17 mouse cellular contexts compared by ENCODE assay signal in genomic region chr13:37512781-37513180, GRCm38 (mm10).
DNase-seq lines count a peak whose midpoint lies in the region; ATAC-seq lines count a peak whose summit lies in the region.
"Had no signal": no experiment of that assay in that cellular context is flagged by ENCODE, and none has a peak within 500 bp of the region (broad histone marks: within the 10 kb centered on the region; RNA-seq: fewer than 3 reads in every experiment).

No protein-coding gene starts in this region.

- no peak overlapping the region for H3K9ac ChIP-seq in forebrain, embryonic 14.5 days (ENCODE audit: low read length)
- no peak overlapping the region for H3K9ac ChIP-seq in hindbrain, embryonic 13.5 days
- H3K9ac ChIP-seq in hindbrain, embryonic 14.5 days: no peak overlapping the region
- H3K9ac ChIP-seq in lung, embryonic 16.5 days (ENCODE audit: low read length): no peak overlapping the region
- no peak overlapping the region for H3K9ac ChIP-seq in midbrain, embryonic 15.5 days

- DNase-seq in forebrain, embryonic 10.5 days (ENCODE audit: extremely low spot score, low spot score): no peak
- no peak for DNase-seq in forebrain, embryonic 14.5 days (ENCODE audit: low spot score)
- DNase-seq in hindbrain, embryonic 14.5 days (ENCODE audit: low spot score): no peak
- DNase-seq in lung, postnatal 36 days: no peak
- DNase-seq: cerebellum, postnatal 25 days; gastrocnemius, postnatal 25 days; heart, postnatal 36 days; kidney, postnatal 25 days; right cerebral cortex, postnatal 4 days; thymus, postnatal 25 days had no signal

- 79% methylated on average over 3 of the region's 3 CpGs for WGBS in forebrain, embryonic 10.5 days
- WGBS in forebrain, embryonic 14.5 days: 73% methylated on average over 3 of the region's 3 CpGs
- WGBS in hindbrain, embryonic 13.5 days: 77% methylated on average over 3 of the region's 3 CpGs
- 72% methylated on average over 3 of the region's 3 CpGs for WGBS in hindbrain, embryonic 14.5 days
- WGBS in lung, embryonic 16.5 days: 43% methylated on average over 3 of the region's 3 CpGs
- WGBS in midbrain, embryonic 15.5 days: 73% methylated on average over 3 of the region's 3 CpGs

- no peaks in the 10 kb centered on the region for H3K36me3 ChIP-seq in forebrain, embryonic 10.5 days (replicated peaks)
- H3K36me3 ChIP-seq in forebrain, embryonic 14.5 days (ENCODE audit: control insufficient read depth, insufficient read depth, low read length): no peaks in the 10 kb centered on the region
- no peaks in the 10 kb centered on the region for H3K36me3 ChIP-seq in hindbrain, embryonic 13.5 days
- no peaks in the 10 kb centered on the region for H3K36me3 ChIP-seq in hindbrain, embryonic 14.5 days (replicated peaks; ENCODE audit: control insufficient read depth, insufficient read depth)
- no peaks in the 10 kb centered on the region for H3K36me3 ChIP-seq in lung, embryonic 16.5 days (ENCODE audit: control insufficient read depth, insufficient read depth, low read length)
- no peaks in the 10 kb centered on the region for H3K36me3 ChIP-seq in midbrain, embryonic 15.5 days (replicated peaks)

- peak overlapping the region; percentile 87; the same call in 1 of the 2 replicates for H3K27ac ChIP-seq in forebrain, embryonic 10.5 days
- no peak overlapping the region for H3K27ac ChIP-seq in forebrain, embryonic 14.5 days (ENCODE audit: low read depth, low read length)
- H3K27ac ChIP-seq in hindbrain, embryonic 13.5 days: 0 out of 2 replicates have a peak overlapping the region, but pooled peaks have one; percentile 1
- no peak overlapping the region for H3K27ac ChIP-seq in hindbrain, embryonic 14.5 days
- H3K27ac ChIP-seq in lung, embryonic 16.5 days (ENCODE audit: low read length): peak overlapping the region; percentile 28
- H3K27ac ChIP-seq in midbrain, embryonic 15.5 days: peak overlapping the region; percentile 21; the same call in 1 of the 2 replicates
- H3K27ac ChIP-seq: macrophage had no signal

- peaks cover 57% of the 10 kb centered on the region for H3K4me1 ChIP-seq in forebrain, embryonic 10.5 days
- H3K4me1 ChIP-seq in forebrain, embryonic 14.5 days (ENCODE audit: control insufficient read depth, insufficient read depth, low read length): peaks cover 19% of the 10 kb centered on the region
- H3K4me1 ChIP-seq in hindbrain, embryonic 13.5 days (replicated peaks): peaks cover 36% of the 10 kb centered on the region
- H3K4me1 ChIP-seq in hindbrain, embryonic 14.5 days (replicated peaks; ENCODE audit: control insufficient read depth, insufficient read depth, low read length): peaks cover 19% of the 10 kb centered on the region
- peaks cover 39% of the 10 kb centered on the region for H3K4me1 ChIP-seq in lung, embryonic 16.5 days (replicated peaks; ENCODE audit: control insufficient read depth, insufficient read depth, low read length)
- H3K4me1 ChIP-seq in midbrain, embryonic 15.5 days: peaks cover 32% of the 10 kb centered on the region

- no peak overlapping the region for H3K4me3 ChIP-seq in forebrain, embryonic 10.5 days
- no peak overlapping the region for H3K4me3 ChIP-seq in forebrain, embryonic 14.5 days (ENCODE audit: low read depth, low read length)
- H3K4me3 ChIP-seq in hindbrain, embryonic 13.5 days: no peak overlapping the region
- H3K4me3 ChIP-seq in hindbrain, embryonic 14.5 days (replicated peaks; ENCODE audit: low read length): no peak overlapping the region
- no peak overlapping the region for H3K4me3 ChIP-seq in lung, embryonic 16.5 days (ENCODE audit: low read length)
- H3K4me3 ChIP-seq in midbrain, embryonic 15.5 days: no peak overlapping the region

- no peak for ATAC-seq in forebrain, embryonic 14.5 days
- ATAC-seq in hindbrain, embryonic 13.5 days (ENCODE audit: low FRiP score): no peak
- no peak for ATAC-seq in hindbrain, embryonic 14.5 days (ENCODE audit: low FRiP score)
- no peak for ATAC-seq in lung, embryonic 16.5 days (ENCODE audit: low read depth)
- no peak for ATAC-seq in midbrain, embryonic 15.5 days (replicated peaks)
- ATAC-seq in erythroblast, adult 5-6 weeks (replicated peaks; ENCODE audit: low FRiP score, poor library complexity, severe bottlenecking): no peak
- ATAC-seq: inflammation-experienced regulatory T-cells, adult 6 months had no signal

- peaks cover 28% of the 10 kb centered on the region for H3K27me3 ChIP-seq in forebrain, embryonic 10.5 days (ENCODE audit: poor library complexity, severe bottlenecking)
- no peaks in the 10 kb centered on the region for H3K27me3 ChIP-seq in forebrain, embryonic 14.5 days (replicated peaks; ENCODE audit: control insufficient read depth, insufficient read depth, low read length)
- no peaks in the 10 kb centered on the region for H3K27me3 ChIP-seq in hindbrain, embryonic 13.5 days
- H3K27me3 ChIP-seq in hindbrain, embryonic 14.5 days (ENCODE audit: control insufficient read depth, insufficient read depth, low read length): no peaks in the 10 kb centered on the region
- H3K27me3 ChIP-seq in lung, embryonic 16.5 days (ENCODE audit: control insufficient read depth, insufficient read depth, low read depth, low read length): no peaks in the 10 kb centered on the region
- H3K27me3 ChIP-seq in midbrain, embryonic 15.5 days (replicated peaks): no peaks in the 10 kb centered on the region

- no peaks in the 10 kb centered on the region for H3K9me3 ChIP-seq in forebrain, embryonic 10.5 days
- H3K9me3 ChIP-seq in forebrain, embryonic 14.5 days (replicated peaks; ENCODE audit: control insufficient read depth, low read length): no peaks in the 10 kb centered on the region
- H3K9me3 ChIP-seq in hindbrain, embryonic 13.5 days: no peaks in the 10 kb centered on the region
- no peaks in the 10 kb centered on the region for H3K9me3 ChIP-seq in hindbrain, embryonic 14.5 days (ENCODE audit: control insufficient read depth, low read length)
- H3K9me3 ChIP-seq in lung, embryonic 16.5 days (ENCODE audit: control insufficient read depth, low read length): no peaks in the 10 kb centered on the region
- H3K9me3 ChIP-seq in midbrain, embryonic 15.5 days: no peaks in the 10 kb centered on the region

- no peak overlapping the region for H3K4me2 ChIP-seq in forebrain, embryonic 14.5 days (ENCODE audit: low read length)
- no peak overlapping the region for H3K4me2 ChIP-seq in hindbrain, embryonic 13.5 days
- no peak overlapping the region for H3K4me2 ChIP-seq in hindbrain, embryonic 14.5 days (replicated peaks)
- H3K4me2 ChIP-seq in lung, embryonic 16.5 days (ENCODE audit: low read depth, low read length): no peak overlapping the region
- H3K4me2 ChIP-seq in midbrain, embryonic 15.5 days: no peak overlapping the region
- H3K4me2 ChIP-seq: liver, embryonic 11.5 days had no signal

Comparison
In these comparisons a context has a peak if more than half of its experiments do, and no peak if none do; other contexts are left out.
1. H3K27ac ChIP-seq: peak in forebrain, embryonic 10.5 days (single experiment), hindbrain, embryonic 13.5 days (single experiment), lung, embryonic 16.5 days (single experiment) and midbrain, embryonic 15.5 days (single experiment); none in forebrain, embryonic 14.5 days (single experiment) and hindbrain, embryonic 14.5 days (single experiment).